Comparison of ENCODE assay signal across 8 mouse cellular contexts in the genomic region with DNA sequence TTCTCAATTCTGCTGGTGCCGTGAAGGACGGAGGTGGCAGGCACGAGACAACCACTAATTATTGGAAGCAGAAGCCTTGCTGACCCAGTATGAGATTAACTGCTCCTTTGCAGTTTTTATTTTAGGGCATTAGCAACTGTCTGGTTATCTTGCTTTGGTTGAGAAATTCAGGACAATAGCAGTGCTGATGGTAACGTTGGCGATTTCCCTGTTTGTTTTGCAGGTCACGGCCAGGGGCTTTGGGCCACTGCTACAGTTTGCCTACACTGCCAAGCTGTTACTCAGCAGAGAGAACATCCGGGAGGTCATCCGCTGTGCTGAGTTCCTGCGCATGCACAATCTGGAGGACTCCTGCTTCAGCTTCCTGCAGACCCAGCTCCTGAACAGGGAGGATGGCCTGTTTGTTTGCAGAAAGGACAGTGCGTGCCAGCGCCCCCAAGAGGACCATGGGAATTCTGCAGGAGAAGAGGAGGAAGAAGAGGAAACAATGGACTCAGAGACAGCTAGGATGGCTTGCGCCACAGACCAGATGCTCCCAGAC. TPM values are rescaled to one million over a fixed set of nuclear protein-coding genes. Genes with fewer than 3 reads are reported as not detected.
DNase-seq lines count a peak whose midpoint lies in the region; ATAC-seq and TF ChIP-seq lines count a peak whose summit lies in the region.
"Had no signal": no experiment of that assay in that cellular context is flagged by ENCODE, and none has a peak within 500 bp of the region (broad histone marks: within the 10 kb centered on the region; RNA-seq: fewer than 3 reads in every experiment).

No protein-coding gene starts in this region.

- peak overlapping the region; percentile 30 for H3K4me2 ChIP-seq in hindbrain, embryonic 14.5 days (replicated peaks)
- H3K4me2 ChIP-seq: embryonic facial prominence, embryonic 12.5 days had no signal

- DNase-seq in ZHBTc4 (ENCODE audit: low read depth, low spot score), result peak; percentile 83
- DNase-seq in cerebellum, adult 11-12 months, result peak; percentile 77
- DNase-seq in frontal cortex, postnatal 25 days (ENCODE audit: low spot score in 2 of 2), result peak; percentile 48 to 54
- peak; percentile 57 for DNase-seq in hindbrain, embryonic 14.5 days (ENCODE audit: low spot score)
- DNase-seq in left cerebral cortex, adult 2 months (ENCODE audit: extremely low spot score in 1 of 2, low spot score in 2 of 2), result peak; percentile 41 to 59
- peak; percentile 50 for DNase-seq in midbrain, embryonic 10.5 days (ENCODE audit: low spot score)

- no peak overlapping the region for H3K4me3 ChIP-seq in hindbrain, embryonic 14.5 days (replicated peaks; ENCODE audit: low read length)
- H3K4me3 ChIP-seq in left cerebral cortex, adult 2 months, result no peak overlapping the region
- no peak overlapping the region for H3K4me3 ChIP-seq in midbrain, embryonic 10.5 days
- no peak overlapping the region for H3K4me3 ChIP-seq in testis, adult 2 months (ENCODE audit: control insufficient read depth, low read depth, low read length)
- H3K4me3 ChIP-seq: embryonic facial prominence, embryonic 12.5 days had no signal

- peak; percentile 75; the same call in 1 of the 2 replicates for ATAC-seq in hindbrain, embryonic 14.5 days (ENCODE audit: low FRiP score)

- peak; percentile 52 for TF ChIP-seq CTCF in left cerebral cortex, adult 2 months (IDR thresholded peaks at IDR 0.05)
- peak; percentile 34; the same call in 1 of the 2 replicates for TF ChIP-seq CTCF in testis, adult 2 months (IDR thresholded peaks at IDR 0.05; ENCODE audit: control insufficient read depth, insufficient read depth, insufficient replicate concordance, low read depth, low read length)

- H3K9me3 ChIP-seq in hindbrain, embryonic 14.5 days (ENCODE audit: control insufficient read depth, low read length), result no peaks in the 10 kb centered on the region
- 0 out of 2 replicates have a peak, but pooled peaks cover 3% of the 10 kb centered on the region for H3K9me3 ChIP-seq in midbrain, embryonic 10.5 days (replicated peaks)
- H3K9me3 ChIP-seq: embryonic facial prominence, embryonic 12.5 days had no signal

- TF ChIP-seq POLR2A in testis, adult 2 months (IDR thresholded peaks at IDR 0.05; ENCODE audit: control insufficient read depth, low read depth, low read length), result no peak

- H3K36me3 ChIP-seq in hindbrain, embryonic 14.5 days (replicated peaks; ENCODE audit: control insufficient read depth, insufficient read depth), result peaks cover 25% of the 10 kb centered on the region
- peaks cover 33% of the 10 kb centered on the region for H3K36me3 ChIP-seq in midbrain, embryonic 10.5 days
- no peaks in the 10 kb centered on the region for H3K36me3 ChIP-seq in testis, adult 2 months (ENCODE audit: control insufficient read depth, insufficient read depth, low read length)

- intact Hi-C loops in left cerebral cortex, adult 2 months (cut with DNase I), result no loop called here

- H3K9ac ChIP-seq in hindbrain, embryonic 14.5 days, result peak overlapping the region; percentile 51
- H3K9ac ChIP-seq: embryonic facial prominence, embryonic 12.5 days had no signal

- H3K27me3 ChIP-seq in hindbrain, embryonic 14.5 days (ENCODE audit: control insufficient read depth, insufficient read depth, low read length), result no peaks in the 10 kb centered on the region
- H3K27me3 ChIP-seq in midbrain, embryonic 10.5 days (ENCODE audit: low read depth, poor library complexity, severe bottlenecking), result no peaks in the 10 kb centered on the region
- no peaks in the 10 kb centered on the region for H3K27me3 ChIP-seq in testis, adult 2 months (ENCODE audit: control insufficient read depth, insufficient read depth, low read length)
- H3K27me3 ChIP-seq: embryonic facial prominence, embryonic 12.5 days had no signal

- H3K4me1 ChIP-seq in hindbrain, embryonic 14.5 days (replicated peaks; ENCODE audit: control insufficient read depth, insufficient read depth, low read length), result peaks cover 27% of the 10 kb centered on the region
- H3K4me1 ChIP-seq in midbrain, embryonic 10.5 days, result peaks cover 28% of the 10 kb centered on the region
- H3K4me1 ChIP-seq in testis, adult 2 months (ENCODE audit: control insufficient read depth, insufficient read depth, low read length), result peaks cover 7% of the 10 kb centered on the region

- peak overlapping the region; percentile 88 for H3K27ac ChIP-seq in hindbrain, embryonic 14.5 days
- peak overlapping the region; percentile 65 for H3K27ac ChIP-seq in left cerebral cortex, adult 2 months
- peak overlapping the region; percentile 74 for H3K27ac ChIP-seq in midbrain, embryonic 10.5 days (replicated peaks)
- H3K27ac ChIP-seq in testis, adult 2 months (ENCODE audit: control insufficient read depth, insufficient read depth, low read depth, low read length), result peak overlapping the region; percentile 33; the same call in 1 of the 2 replicates
- H3K27ac ChIP-seq: embryonic facial prominence, embryonic 12.5 days had no signal

- WGBS in hindbrain, embryonic 14.5 days, result 30% methylated on average over 12 of the region's 12 CpGs
- WGBS in midbrain, embryonic 10.5 days, result 53% methylated on average over 12 of the region's 12 CpGs

RNA-seq across cellular contexts. Expression of gene Gja10, which starts 40.9 kb away (rescaled TPM):
- polyA plus RNA-seq in hindbrain, embryonic 14.5 days (2014; fragmentation: Nextera tagmentation; extraction: Ambion mirVana), result 0.22 TPM in 1 of 2 replicates, not detected in the other
- not detected for total RNA-seq in left cerebral cortex, adult 2 months (2021)
- 0.07 TPM in 2 replicates for polyA plus RNA-seq in midbrain, embryonic 10.5 days (2016; fragmentation: Nextera tagmentation; extraction: Ambion mirVana)
- polyA plus RNA-seq in testis, adult 2 months (2012; rRNA removed), result 0.32 and 0.35 TPM in 2 replicates

RNA-seq across cellular contexts. Expression of gene Casp8ap2, which starts 53.6 kb away (rescaled TPM):
- polyA plus RNA-seq in hindbrain, embryonic 14.5 days (2014; fragmentation: Nextera tagmentation; extraction: Ambion mirVana), result 33.9 and 34.6 TPM in 2 replicates
- 10 to 100 TPM in 1 of 2 experiments, 1 to 10 TPM in 1; 9.0 to 10.8 TPM for total RNA-seq in left cerebral cortex, adult 2 months (2021)
- polyA plus RNA-seq in midbrain, embryonic 10.5 days (2016; fragmentation: Nextera tagmentation; extraction: Ambion mirVana), result 74.5 and 77.4 TPM in 2 replicates
- 3.8 and 4.7 TPM in 2 replicates for polyA plus RNA-seq in testis, adult 2 months (2012; rRNA removed)

Comparison
In these comparisons a context has a peak if more than half of its experiments do, and no peak if none do; other contexts are left out.
1. H3K27ac ChIP-seq: peak in every context shown above with its lines; median percentile 88 in hindbrain, embryonic 14.5 days; 74 in midbrain, embryonic 10.5 days; 65 in left cerebral cortex, adult 2 months; 33 in testis, adult 2 months.